Mouse (Mus musculus): ENCODE measurements at regions not wholly inside any gene's neighbourhood (a gene's known extent, or its start where the extent isn't known, plus 50 kb on each side); places are given as distances from the start of the nearest gene placed in this dataset.

DNA sequence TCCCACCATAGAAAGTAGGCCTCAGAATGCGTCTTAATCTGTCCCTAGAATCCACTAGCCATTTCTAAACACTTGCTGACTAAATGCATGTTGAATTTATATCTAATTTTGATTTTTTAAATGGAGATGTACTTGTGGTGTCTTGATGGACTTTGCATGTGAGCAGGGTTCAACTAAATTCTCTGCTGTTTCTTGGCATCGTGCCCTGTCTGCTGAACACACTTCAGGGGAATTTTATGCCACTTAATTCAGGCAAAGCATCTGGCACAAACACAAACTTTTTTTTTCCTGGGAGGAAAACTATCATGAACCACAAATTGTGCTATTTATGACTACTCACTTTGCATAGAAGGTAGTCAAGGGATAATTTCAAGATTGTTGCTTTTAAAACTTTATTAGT, 87.7 kb downstream of the Stc2 start:
- DNase-seq (ENCODE audit: low read depth, low spot score) = peak; percentile 1

DNA sequence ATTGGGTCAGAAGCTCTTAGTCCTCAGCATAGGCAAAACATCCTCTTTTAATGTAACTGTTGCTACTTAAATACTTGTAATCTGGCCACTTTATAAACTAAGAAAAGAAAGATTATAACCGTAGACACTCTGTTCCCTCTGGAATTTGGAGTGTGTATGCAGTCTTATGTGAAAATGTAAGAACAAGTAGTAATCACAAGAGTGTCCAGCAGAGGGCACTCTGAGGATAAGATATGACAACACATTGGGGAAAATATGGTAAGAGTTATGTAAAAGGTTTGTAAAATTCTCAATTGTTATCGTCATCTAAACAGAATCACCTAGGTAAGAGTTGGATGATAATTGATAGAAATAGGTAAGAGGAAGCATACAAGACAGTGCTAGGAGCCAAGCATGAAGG, 66.2 kb upstream of the Gm17332 start:
- DNase-seq (ENCODE audit: low read depth, low spot score) = peak; percentile 94
